Mouse (Mus musculus): ENCODE measurements around the gene Rgs5.

The Rgs5 gene

DNA sequence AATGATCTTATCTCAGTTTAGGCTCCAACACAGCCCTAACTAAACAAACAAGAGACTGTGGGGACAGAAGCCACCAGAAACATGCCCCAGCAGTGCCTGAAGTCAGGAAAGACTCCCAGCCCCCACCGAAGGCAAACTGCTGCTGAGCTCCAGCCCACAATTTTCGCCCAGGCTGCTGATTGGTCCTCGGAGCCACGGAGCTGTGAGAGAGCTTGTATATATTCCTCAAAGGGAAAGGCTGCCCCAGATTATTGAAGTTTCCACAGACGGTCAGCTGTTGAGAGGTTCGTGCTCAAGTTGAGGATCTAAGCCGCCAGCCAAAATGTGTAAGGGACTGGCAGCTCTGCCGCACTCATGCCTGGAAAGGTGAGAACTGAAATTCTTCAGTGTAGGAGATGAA is at the start of gene Rgs5:
Gene Rgs5 (plus strand): TSS at position 246 of the 400 bp plus-strand sequence.
- DNase-seq (ENCODE audit: low spot score) = no peak

DNA sequence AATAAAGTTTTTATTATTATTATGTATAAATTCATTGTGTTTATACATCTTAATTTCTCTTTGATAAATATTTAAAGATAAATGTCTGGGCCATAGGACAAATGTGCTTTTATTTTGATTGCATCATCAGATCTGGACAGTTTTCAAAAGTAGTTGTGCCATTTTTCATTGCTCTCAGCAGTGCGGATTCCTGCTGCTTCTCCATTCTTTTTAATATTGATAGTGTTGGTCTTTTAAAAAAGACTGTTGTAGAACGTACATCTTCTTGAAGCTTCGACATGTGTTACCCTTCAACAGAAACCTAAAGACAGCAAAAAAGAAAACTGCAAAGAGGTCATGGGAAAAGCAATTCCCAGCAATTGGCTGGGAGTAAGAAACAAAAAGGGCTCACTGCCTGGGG is 49.1 kb upstream of the Rgs5 start:
- no peak for DNase-seq (ENCODE audit: low spot score)

GRCm38 (mm10) chr1:169629738-169630137 is 25.6 kb upstream of the Rgs5 start:
- no peak for DNase-seq (ENCODE audit: low spot score)

GRCm38 (mm10) chr1:169637251-169637750 is 18.0 kb upstream of the Rgs5 start:
- DNase-seq (ENCODE audit: low spot score) = no peak

GRCm38 (mm10) chr1:169644884-169645653 is 10.2 kb upstream of the Rgs5 start:
- DNase-seq (ENCODE audit: low spot score) = no peak

DNA sequence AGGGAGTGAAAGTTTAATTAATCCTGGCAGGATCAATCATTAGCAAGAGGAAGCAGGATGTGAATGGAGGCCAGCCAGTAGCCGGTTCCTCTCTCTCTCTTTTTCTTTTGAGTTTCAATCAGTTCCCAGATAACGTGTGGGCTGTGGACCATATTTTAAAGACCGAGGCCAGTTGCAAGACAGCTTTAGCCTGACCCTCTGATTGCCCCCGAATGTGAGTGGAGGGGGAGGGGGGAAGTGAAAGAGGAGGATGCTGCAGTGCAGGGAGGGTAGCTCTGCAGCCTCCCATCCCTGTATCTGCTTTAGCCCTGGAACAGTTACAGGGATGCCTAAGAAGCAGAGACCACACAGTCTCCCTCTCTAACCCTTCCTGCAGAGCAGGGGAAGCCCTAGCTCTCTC is 4.2 kb downstream of the Rgs5 start:
- DNase-seq (ENCODE audit: low spot score) = no peak

DNA sequence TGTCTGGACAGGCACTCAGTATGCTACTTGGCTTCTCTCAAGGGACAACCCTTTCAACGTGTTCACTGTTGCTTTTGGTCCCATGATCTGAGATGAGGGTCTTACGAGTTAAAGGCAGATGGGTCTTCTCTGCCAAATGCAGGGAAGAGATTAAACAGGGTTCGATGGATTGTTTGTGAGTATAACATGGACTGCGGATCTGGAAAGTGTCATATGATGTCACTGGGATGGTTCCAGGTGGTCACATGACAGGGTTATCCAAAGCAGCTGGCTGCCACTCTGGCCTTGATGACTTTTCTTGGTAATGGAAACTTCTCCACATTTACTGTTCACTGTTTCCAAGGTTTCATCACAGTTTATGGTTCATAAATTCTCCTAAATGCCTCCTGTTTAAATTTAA is 12.0 kb downstream of the Rgs5 start:
- DNase-seq (ENCODE audit: low spot score) = no peak

DNA sequence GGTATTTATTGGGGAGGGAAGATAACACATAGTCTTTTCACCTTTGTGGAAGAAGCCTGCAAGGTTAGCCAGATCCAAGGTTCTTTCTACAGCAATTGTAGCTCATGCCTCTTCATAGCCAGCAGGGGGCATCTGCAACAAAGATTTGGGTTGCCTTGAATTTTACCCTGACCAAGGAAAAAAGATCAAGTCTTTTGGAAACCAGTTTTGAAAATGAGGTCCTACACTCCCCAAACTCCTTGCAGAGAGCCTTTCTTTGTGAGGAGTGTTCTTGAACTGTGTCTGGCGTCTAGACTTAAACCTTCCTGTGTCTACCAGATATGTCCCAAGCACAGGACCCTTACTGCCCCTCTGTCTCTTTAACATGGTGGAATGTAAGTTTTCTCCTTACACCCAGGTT is 15.4 kb downstream of the Rgs5 start:
- DNase-seq (ENCODE audit: low spot score) = no peak

DNA sequence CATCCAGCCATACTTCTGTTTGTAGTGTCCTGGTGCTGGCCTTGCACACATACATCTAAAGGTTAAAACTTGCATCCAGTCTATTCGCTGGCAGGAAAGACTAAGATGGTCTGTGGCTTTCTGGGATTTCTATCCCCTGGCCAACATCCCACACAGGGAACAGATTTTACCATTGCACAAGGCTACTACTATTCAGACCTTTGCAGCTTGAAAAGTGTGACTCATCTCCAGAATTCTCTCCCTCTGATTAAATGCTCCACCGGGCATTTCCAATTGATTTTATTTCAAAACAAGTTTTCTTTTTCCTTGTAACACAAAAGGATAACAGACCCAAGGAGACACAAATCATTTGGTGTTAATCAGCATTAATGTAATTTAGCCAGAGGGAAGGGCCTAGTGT is 16.5 kb downstream of the Rgs5 start:
- DNase-seq (ENCODE audit: low spot score) = no peak

- no peak for DNase-seq (ENCODE audit: low spot score)
These were observed 17.0 kb downstream of the Rgs5 start for GRCm38 (mm10) chr1:169672272-169672671.

DNA sequence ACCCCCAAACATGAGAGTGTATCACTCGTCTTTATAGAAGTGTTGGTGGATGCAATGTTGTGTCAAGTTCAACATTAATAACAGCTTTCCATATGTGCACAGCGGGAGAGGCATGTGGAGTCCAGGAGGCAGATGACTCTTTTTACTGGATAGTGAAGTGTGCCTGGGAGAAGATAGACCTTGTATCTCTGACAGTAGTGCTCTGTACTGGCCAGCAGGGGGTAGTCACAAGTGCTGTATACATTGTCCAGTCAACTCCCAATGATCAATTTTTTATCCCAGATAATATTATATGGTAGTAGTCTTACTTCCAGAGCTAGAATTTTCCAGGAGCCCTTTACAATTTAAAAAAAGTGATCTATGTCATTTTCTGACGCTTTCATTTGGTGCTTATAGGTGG is 18.8 kb downstream of the Rgs5 start:
- DNase-seq (ENCODE audit: low spot score) = no peak

DNA sequence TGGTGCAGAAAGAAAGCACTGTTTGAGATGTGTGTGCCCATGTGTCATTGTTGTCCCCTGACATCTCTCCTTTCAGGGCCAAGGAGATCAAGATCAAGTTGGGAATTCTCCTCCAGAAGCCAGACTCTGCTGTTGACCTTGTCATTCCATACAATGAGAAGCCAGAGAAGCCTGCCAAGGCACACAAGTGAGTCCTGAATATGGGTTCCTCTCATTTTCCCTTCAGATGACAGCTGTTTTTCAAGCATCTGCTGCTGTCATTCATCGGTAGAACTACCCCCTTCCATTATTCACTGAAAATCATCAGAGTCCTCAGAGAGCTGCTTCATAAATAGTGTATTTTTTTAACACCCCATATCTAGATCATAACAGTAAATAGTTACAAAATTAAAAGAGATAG is 21.4 kb downstream of the Rgs5 start:
- no peak for DNase-seq (ENCODE audit: low spot score)

GRCm38 (mm10) chr1:169680455-169681208 is 25.3 kb downstream of the Rgs5 start:
- DNase-seq (ENCODE audit: low spot score) = no peak

DNA sequence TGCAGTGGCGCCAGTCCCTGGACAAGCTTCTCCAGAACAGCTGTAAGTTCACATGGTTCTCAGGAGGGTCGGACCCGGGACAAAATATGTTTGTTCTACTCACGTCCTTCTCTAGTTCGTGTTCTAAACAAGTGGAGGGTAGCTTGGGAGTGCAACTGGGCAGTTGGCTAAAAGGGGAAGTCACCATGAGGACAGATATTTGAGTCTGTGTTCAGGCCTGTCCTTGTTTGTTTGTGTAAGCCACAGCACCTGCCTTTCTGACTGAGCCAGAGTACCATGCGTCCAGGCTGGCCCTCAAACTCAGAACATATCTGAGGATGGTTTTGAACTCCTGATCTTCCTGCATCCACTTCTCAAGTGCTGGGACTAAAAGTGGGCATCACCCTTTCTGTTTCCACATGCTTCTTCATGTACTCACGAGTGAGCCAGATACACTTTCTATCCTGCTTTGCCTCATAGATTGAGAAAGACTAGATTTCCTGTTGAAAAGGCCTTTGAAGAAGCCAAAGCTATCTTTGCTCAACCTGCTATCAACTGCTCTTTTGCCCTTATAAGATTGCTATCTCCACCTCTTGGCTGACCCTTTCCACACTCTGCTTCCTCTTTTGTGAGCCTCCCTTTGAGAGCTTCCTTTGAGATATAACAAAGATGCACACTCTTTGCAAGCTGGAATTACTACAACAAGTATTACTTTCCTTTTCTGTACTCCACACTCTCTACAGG is 27.6 kb downstream of the Rgs5 start:
- DNase-seq (ENCODE audit: low spot score) = no peak

GRCm38 (mm10) chr1:169685257-169685656 is 30.0 kb downstream of the Rgs5 start:
- no peak for DNase-seq (ENCODE audit: low spot score)

DNA sequence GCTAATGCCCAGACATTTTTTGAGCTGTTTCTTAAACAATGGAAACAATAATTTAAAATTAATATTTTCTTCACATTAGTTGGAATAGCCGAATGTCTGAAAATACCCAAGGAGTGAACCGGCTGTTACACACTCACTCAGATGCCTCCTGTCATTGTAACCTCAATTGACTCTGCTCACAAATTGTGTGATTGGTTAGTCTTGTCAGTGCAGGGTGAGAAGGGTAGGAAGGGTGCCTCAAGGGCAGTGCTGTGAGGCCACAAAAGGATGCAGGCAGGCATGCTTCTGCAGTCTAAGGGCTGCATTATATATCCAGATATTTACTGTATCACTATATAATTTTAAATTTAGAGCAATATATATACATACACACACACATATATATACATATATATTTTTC is 37.7 kb downstream of the Rgs5 start:
- DNase-seq (ENCODE audit: low spot score) = no peak

GRCm38 (mm10) chr1:169693537-169693936 is 38.2 kb downstream of the Rgs5 start:
- DNase-seq (ENCODE audit: low spot score) = no peak

- DNase-seq (ENCODE audit: low spot score) = no peak
These were observed 40.1 kb downstream of the Rgs5 start for GRCm38 (mm10) chr1:169695356-169695755.

DNA sequence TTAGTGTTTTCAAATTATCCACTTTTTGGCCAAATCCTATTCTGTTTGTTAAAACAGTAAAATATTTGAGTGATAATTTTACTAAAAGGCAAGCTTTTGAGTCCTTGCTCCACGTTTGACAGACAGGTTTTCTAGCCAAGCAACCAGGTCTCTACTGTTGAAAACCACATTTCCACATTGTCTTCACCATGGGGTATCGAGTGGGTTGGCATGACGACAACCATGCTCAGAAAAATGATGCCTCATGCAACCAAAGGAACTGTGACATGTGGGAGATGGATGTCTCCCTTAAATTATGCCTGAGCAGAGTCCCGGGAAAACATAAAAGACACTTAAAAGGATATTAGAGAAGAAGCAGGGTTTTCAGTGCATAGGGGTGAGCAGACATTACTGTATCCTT is 41.9 kb downstream of the Rgs5 start:
- no peak for DNase-seq (ENCODE audit: low spot score)

- no peak for DNase-seq (ENCODE audit: low spot score)
These were observed 43.9 kb downstream of the Rgs5 start for GRCm38 (mm10) chr1:169699184-169699583.

GRCm38 (mm10) chr1:169704395-169705087 is 49.2 kb downstream of the Rgs5 start:
- no peak for DNase-seq (ENCODE audit: low spot score)

DNA sequence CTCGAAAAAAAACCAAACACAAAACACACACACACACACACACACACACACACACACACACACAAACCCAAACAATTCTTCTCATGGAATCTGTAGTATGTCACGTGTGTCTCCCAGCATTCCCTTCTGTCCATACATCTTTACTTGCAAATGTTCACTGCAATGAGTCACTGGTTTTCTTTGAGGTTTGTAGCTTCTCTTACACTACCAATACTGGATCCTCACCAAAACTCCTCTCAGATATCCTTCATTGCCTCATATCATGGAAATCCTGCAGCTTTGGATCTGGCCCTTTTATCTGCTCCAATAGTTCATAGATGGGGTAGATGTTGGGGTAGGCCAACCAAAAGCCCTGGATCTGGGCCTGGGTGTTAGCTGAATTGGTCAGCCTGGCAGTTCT is 66.5 kb downstream of the Rgs5 start:
- DNase-seq (ENCODE audit: low spot score) = no peak

Measured in testis, postnatal 14 days (tissue).